Mouse (Mus musculus): ENCODE measurements at regions not wholly inside any gene's neighbourhood (a gene's known extent, or its start where the extent isn't known, plus 50 kb on each side); places are given as distances from the start of the nearest gene placed in this dataset.

DNA sequence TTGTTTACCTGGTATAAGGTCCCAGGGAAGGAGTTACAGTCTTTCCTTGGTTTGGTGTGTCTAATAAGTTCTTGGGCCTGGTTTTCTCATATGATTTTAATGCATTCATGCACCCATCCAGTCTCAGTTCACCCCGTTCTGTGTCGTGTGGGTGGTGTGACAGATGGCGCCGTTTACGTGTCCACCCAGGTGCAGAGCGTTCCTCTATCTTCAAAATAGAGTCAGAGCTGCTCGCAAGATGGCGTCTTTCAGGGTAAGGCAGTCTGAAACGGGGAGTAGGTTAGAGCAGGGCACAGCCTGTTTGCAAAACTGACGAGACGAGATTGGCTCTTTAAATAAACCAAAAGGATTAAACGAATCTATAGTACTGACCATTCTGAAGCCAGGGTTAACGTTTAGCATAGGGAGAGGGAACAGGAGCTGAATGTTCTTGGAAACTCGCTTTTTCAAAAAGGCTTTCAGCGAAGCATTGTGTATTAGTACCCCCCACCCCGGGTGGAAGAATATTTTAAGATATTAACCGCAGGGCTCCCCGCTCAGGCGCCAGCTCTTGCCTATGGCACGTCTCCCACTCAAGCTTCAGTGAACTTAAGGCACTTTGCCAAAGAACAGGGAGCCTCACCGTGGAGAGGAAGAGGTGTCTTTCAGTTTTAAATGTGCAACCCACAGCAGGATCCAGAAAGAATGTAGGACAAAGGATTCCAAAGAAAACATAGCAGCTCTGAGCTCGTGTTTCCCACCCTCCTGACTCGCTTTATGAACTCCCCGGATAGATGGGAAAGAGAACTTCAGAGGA lies 241.7 kb upstream of the Pfn2 start:
- peak; percentile 64 for DNase-seq

DNA sequence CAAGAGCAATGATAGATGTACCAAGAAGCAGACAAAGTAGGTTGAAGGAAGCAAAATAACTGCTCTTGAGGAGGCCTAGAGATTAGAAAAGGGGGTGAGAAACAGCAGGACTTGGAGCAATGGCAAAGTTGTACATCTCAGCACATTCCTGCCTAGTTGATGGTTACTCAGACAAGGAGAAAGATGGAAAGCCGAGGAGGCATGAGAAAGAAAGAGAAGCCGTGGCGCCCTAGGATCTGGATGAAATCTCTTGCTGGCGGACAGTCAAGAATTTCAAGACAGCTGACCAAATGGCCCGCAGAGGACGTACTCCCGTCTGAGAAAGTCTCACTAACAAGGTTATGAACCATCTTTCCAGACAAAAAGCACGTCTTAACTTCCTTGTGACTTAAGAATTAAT lies 242.5 kb upstream of the Pfn2 start:
- DNase-seq, result peak; percentile 7

DNA sequence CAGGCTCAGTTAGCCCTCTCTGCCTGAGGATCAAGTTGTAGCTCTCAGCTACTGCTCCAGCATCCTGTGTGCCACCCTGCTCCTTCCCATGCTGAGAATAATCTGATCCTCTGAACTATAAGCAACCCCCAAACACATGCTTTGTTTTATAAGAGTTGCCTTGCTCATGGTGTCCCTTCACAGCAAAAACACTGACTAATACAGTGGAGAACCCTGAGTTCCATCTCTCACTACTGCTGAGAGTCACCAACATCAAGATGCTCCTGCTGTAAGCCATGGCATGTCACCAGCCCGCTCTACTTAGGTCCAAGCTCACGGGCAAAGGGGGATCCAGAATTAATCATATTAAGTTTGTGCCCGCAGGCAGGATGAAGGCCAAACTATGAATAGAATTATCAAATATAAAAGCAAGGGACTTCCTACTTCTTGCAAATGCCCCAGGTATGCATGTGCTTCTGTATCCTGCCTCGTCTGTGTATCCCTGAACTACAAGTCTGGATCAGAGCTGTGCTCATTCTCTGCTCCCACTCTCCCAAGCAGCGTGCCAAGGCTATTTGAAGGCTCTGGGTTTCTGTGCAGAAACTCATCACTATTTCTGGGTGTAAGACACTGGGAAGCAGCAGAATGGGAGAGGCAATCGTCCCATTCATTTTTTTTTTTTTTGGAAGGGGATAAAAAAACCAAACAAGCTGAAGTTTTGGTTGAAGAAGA lies 243.7 kb upstream of the Pfn2 start:
- DNase-seq, result no peak

DNA sequence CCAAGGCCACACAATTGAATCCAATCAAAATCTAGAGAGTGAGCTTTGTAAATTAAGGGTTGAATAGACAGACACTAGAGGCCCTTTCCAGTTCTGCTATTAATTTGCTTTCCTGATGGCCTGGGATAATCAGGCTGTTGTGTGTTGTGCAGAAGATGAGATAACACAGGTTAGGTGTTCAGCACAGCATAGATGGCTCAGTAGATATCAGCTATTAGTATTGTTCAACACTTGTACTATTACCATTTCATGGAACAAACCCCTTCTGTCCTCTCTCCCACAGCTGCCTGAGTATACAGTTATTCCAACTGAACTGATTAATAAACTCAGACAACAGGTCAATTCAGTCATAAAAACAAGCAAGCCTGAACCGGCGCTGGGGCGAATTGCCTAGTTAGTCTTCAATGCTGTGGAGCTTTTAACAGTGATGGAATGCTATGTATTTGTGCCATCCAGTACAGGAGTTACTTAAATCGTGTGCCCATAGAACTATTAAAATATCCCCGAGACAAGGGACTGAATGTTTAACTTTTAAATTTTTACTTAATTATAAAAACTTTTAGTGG lies 263.1 kb upstream of the Pfn2 start:
- DNase-seq, result no peak

DNA sequence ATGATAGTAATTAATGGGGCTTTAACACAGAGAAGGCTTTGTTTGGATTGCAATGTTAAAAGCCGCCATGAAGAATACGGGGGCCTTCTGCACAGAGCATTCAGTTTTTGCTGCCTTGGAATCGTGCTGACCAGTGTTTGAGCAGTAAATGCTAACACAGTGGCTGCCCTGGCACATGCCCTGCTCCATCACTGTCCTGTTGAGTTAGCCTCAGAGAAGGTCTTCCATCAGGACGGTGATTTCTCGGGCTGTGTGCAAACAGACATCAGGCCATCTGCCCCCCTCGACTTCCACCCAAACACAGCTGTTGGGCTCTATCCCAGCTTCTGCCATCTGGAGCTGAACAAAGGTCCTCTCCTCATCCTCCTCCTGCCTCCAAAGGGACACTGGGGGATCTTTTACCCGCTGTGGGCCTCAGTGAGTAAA lies 264.6 kb upstream of the Pfn2 start:
- no peak for DNase-seq

DNA sequence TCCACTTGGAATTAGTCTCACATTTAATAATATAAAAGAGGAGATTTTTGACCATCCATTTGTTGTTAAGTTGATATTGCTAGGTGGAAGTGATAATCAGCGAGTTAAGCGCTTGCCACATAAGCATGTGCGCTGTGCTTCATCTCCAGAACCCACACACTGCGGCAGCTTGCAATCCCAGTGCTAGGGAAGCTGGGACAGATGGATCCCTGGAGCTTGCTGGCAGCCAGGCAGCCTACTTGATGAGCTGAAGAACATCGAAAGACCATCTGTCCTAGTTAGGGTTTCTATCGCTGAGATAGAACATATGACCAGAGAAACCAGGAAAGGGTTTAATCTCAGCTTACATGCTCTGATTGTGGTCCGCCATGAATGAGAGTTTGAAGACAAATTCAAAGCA lies 266.1 kb upstream of the Pfn2 start:
- DNase-seq, result no peak

DNA sequence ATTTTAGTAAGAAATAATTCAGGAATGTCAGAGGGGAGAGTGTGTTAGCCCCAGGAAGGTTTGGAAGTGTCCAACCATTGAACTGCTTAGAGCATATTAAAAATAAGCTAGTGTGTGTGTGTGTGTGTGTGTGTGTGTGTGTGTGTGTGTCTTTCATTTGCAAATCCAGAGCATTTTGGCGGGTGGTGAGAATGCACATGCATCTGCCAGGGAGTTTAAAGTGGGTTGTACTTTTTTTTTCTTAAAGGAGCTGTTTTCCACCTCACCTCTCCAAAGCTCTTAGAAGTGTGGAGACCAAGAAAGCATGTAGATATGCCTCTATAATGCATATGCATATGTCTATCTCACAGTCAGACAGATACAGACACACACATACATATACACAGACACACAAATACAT lies 267.6 kb upstream of the Pfn2 start:
- no peak for DNase-seq

DNA sequence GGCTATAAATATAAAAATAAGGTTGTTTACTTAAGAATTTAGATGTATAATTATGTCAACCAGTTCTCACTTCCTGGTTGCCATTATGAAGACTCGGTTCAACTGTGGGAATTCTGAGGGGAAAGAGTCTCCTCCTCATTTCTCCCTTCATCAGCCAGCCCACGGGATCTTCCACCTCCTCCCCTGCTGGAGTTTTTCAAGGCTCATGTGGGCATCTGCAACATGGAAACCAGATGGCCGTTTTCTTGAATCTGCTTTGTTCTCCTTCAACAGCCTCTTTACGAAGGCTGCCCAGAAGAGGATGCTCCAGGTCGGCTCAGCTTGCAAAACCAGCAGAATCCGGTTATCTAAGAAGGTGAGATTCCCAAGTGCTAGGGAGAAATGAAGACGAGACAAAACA lies 269.0 kb upstream of the Pfn2 start:
- DNase-seq, result no peak

DNA sequence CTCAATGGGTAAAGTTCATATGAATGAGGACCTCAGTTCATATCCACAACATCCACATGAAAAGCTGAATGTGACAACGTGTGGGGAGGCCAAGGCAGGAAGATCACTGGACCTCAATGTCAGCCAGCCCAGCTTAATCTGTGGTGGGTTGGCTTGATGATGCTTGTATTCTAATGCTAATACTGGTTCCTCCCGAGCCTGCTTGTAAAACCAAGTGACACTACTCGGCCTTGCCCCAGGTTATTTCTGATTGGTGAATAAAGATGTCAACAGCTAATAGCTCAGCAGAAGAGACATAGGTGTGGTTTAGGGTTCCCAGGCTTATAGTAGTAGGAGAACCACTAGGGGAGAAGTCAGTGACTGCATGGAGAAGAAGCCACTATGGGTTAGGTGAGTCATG lies 272.2 kb upstream of the Pfn2 start:
- no peak for DNase-seq

DNA sequence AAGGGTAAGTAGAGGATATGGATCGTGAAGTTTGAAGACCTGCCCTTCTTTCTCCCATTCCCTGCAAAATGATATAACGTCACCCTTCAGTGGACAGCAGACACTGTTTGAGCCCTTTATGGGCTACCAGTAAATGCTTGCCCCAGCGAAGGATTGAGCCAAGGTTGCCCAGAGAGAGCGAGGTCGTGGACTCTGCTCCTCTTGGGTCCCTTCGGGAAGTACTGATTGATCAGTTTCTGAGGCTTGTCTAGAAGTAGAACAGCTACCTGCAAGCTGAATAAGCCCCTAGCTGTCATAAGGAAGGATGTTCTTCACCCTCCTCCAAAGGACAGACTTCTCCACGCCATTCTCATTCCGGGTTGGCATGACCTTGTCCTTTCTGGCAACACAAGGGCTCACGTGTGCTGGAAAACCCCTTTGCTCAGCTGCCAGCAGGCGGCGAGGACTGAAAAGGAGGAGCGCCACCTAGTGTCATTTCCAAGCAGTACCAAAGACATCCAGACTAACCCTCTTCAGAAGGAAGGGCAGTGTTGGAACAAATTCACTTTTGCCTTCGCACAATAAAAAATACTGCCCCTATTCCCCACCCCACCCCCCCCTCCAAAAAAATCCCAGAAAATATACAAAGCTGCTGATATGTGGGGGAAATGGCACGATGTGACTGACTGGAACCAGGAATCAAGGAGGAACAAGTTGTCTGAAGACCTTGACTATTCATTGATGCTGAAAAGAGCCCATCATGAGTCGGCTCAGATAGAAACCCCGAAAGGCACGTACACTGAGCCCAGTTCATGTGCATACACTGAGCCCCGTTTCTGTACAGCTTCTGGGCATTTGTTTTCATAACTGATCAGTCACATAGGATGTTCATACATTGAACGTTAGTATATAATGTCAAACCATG lies 274.8 kb upstream of the Pfn2 start:
- DNase-seq, result peak; percentile 67

DNA sequence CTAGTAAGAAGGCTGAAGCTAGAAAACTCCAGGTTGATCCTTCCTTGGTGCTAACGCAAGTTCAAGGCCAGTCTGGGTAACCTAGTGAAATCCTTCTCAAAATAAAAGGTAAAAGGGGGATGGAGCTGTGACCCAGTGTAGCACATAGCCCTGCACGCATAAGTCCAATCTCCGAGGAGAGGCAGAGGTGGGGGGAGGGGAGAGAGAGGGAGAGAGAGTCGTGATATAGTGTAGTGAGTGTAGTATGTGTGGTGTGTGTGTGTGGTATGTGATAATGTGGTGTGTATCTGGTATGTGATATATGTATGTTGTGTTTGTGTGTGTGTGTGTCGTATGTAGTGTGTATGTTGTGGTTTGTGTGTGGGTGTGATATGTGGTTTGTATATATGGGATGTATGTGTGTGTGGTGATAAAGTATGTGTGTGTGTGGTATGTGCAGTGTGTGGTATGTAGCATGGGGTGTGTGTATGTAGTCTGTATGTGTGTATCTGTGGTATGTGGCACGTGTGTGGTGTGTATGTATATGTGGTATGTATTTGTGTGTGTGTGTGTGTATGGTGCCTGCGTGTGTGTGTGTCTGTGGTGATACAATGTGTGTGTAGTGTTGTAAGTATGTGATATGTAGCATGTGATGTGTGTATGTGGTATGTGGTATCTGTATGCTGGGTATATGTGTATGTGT lies 275.7 kb upstream of the Pfn2 start:
- no peak for DNase-seq

DNA sequence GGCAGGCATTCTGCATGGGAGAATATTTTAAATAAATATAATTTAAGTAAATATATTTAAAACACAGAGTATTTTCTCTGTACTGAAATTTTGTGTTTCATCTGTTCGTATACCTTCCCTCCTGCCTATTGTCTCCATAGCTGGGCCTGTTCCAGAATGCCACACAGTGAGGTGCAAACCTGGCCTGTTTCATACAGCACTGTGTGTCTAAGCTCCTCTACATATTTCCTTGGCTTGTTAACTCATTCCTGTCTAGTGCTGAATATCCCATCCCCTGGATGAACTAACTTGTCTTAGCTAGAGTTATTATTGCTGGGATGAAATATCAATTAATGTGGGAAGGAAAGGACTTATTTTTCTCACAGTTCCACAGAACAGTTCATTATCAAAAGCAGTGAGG lies 277.0 kb upstream of the Pfn2 start:
- DNase-seq, result no peak

DNA sequence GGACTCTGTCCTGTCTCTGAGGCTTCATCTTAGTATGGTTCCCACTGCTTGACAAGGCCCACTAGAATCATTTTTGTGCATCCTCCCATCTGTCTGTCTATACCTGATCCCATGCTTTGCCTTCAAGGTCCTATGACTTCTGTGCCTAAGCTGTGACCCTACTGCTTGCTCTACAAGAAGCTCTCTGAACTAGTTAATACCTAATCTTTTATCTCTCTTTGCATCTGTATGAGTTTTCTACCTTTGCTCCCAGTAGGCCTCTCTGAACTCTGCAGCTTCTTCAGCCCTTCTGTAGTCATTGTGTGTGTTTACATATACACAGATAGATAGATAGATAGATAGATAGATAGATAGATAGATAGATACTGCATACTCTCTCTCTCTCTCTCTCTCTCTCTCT lies 279.1 kb upstream of the Pfn2 start:
- DNase-seq, result no peak

DNA sequence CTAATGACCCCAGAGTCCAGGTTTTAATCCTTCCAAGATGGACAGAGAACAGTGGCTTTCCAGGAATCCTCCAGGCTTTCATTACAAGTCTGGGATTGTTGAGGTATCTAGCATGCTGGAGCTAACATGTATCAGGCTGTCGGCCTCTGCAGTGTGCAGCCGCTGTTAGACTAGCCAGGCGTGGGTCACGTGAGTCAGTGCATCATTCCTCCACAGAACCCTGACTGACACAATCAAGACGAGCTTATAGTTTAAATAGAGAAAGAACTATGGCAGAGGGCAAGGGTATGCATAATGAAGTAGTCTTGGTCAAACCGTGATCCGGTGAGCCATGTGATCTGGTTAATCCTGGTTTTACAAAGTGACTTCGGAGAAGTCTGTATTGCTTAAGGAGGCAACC lies 280.2 kb upstream of the Pfn2 start:
- no peak for DNase-seq

DNA sequence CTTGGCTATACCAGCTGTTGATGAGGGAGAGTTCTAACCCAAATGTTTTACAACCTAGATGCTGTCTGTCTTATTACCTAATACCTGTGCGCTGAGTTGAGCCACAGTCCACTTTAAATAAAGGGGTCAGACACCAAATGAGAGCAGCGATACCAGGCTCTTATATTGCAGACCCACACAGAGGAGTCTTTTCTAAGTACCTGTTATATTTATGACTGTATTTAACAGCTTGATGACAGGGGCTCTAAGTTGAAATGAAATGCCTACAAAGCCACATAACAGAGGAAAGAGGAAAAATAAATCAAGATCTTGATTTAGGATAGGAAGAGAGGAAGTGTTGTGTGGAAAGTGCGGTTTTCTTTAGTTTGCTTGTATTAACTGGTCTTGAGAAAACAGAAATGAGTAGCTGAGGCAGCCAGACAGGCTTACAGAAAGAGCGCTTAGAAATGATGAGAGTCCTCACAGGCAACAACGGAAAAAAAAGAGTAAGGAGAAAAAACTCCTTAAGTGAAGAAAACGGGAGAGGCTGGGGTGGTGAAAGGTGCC lies 281.6 kb upstream of the Pfn2 start:
- no peak for DNase-seq

DNA sequence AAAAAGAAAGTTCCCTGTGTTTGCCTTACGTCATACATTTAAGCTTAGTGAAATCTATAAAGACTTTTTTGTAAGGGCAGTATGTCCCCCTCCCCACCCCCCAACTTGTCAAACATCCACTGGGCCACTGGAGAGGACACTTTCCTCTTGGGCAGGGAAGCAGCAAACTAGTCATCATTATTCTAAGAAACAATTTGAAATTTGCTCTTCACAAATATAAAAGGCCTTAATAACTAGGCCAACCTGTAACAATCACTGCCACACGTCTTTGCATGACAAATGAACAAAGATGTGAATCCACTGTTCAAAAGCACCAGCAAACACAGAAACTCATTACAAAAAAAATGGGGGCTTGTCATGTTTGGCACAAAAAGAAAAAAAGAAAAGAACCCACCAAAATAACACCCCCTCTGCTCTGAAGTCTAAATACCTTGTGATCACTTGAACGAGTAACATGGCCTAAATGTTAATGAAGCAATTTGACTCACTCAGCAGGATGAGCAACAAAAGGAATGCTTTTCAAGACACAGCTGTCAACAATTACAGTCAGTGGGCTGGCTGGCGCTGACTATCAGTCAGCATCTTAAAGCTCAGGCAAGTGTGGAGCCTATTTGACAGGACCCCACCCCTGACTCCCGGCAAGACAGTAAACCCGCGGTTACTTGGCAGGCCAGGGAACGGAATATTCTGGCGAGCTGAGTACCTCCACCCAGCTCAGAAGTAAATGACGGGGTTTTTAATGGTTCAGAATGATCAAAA lies 278.7 kb upstream of the Tsc22d2 start:
- DNase-seq, result no peak

DNA sequence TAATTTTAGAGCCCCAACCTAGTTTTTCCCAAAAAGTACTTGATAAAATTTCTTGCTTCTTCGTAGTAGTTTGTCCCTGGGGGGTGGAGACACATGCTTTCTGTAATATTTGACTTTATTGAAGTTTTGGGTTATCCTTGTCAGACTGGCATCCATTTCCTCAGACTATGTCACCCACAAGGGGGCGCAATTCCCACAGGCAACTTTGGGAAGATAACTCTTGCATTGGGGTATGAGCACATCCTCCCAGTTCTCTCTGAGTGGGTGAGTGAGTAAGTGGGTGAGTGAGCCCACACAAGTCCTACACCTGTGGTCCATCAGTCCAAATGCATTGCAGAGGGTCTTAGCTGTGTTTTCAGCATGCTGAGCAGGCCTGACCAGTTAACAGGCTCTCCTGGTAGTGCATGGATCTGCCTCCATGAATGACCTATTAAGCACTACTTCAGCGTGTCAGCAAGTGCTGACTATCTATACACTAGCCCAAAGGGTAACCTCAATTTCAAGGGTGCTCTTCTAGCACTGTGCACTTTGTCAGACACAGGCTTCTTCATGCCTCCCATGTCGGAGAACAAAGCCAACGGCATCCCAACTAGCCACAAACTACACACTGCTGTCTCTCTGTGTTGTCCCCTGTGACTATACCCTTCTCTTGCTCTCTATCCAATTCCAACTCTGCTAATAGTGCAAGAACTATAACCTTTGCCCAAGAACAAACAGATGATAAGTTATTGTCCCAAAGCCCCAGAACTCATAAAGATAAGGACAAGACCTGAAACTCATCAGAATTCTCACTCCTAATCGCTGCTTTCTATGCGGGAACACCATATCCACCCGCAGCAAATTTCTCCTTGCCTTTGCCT lies 275.6 kb upstream of the Tsc22d2 start:
- no peak for DNase-seq

DNA sequence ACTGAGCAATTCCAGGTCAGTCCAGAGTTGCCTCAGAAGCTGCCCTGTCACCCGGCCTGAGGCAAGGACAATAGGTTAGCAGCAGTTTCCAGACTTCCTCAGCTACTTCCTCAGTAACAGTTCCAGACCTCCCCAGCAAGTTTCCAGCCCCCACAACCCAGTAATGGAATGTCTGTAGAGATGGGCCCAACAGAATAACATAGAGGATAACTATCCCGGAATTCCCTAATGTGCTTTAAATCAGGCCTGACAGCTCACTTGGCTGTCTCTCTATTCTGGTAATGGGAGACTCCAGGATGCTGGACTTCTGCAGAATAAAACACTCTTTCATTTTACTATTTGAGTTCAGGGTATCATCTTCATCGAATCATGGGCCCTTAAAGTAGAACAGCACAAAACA lies 268.4 kb upstream of the Tsc22d2 start:
- no peak for DNase-seq

DNA sequence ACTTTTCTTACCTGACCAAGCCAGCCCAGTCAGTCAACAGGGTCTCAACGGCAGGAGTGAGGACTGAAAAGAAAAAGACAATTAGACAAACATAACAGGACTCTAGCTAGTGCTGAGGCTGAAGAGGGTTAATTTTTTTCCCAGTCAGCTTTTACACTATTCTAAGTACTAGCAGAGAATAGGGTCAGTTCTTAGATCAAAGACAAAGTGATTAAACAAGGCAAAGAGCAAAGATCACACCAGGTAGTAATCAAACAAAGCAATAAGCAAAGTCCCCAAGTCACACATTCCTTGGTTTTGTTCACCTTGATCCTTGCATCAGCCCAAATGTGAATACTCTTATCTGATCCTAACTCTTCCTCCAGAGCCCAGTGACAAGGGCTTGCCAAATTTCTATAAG lies 267.8 kb upstream of the Tsc22d2 start:
- DNase-seq, result no peak

DNA sequence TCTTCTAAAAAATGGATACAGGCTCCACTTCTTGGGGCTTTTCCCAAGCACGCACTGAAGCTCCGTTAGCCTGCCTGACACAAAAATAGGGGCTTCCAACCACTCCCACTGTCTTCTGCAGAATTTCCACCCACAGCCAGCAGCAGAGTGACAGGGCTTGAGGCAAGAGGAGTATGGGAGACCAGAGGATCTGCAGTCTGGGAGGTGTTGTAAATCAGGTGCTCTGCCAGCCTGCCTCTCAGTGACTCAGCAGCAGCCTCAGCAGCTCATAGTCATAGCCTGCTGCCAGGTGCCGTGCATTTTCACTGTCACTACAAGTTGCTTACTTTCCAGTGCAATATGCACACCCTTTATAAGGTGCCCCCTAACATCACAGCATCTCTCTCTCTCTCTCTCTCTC lies 261.4 kb upstream of the Tsc22d2 start:
- DNase-seq, result no peak

Measured in cerebellum, adult 9-11 months (tissue).